Mouse (Mus musculus) cortical plate, adult 2 months (tissue): Measurements from ENCODE around the gene Dut.

ENCODE experiments used
- CTCF ChIP-seq: fragments of 200-500 bp; IDR thresholded peaks from 2 replicates; pipeline ENCODE4 v1.5.1; 2011; ENCODE audit warnings: mild to moderate bottlenecking, control low read depth, low read length; ENCODE audit not compliant: insufficient read depth; ENCODE audit errors: extremely low read depth
- POLR2A ChIP-seq: fragments of 200-500 bp; IDR thresholded peaks from 2 replicates; pipeline ENCODE4 v1.6.1; 2011; ENCODE audit warnings: mild to moderate bottlenecking, low read length, control low read depth; ENCODE audit not compliant: insufficient read depth; ENCODE audit errors: extremely low read depth

- TF ChIP-seq POLR2A = no peak
- no peak for TF ChIP-seq CTCF
Observed at GRCm38 (mm10) chr2:125304746-125305145, 57.8 kb downstream of the Dut start.
